Mouse (Mus musculus) left cerebral cortex, postnatal 36 days (tissue): ENCODE results near the gene Ak7. TPM values are rescaled to one million over a fixed set of nuclear protein-coding genes. Genes with fewer than 3 reads are reported as not detected.

Experiments used
- DNase-seq, 2 experiments: peaks; one replicate each; pipeline ENCODE4 v3.0.0; 2021 to 2022; ENCODE audit warnings: low spot score in 2 of 2, mixed read lengths in 1 of 2
- intact Hi-C: fragments of 180-260 bp; cut with DNase I; formaldehyde crosslinking; loops from one replicate; pipeline ENCODE4 v1.15.1; 2025
- total RNA-seq, 2 experiments: library from RNA; stranded (reverse); gene quantifications; 2 replicates each; pipeline ENCODE4 v1.2.3; 2021

The Ak7 gene
- total RNA-seq, 2 experiments from 2014 or later, result 0.41 to 0.62 TPM

GRCm38 (mm10) chr12:105774871-105775270 lies 69.1 kb downstream of the Ak7 start:
- intact Hi-C loops, result no loop called here
- no peak for DNase-seq

DNA sequence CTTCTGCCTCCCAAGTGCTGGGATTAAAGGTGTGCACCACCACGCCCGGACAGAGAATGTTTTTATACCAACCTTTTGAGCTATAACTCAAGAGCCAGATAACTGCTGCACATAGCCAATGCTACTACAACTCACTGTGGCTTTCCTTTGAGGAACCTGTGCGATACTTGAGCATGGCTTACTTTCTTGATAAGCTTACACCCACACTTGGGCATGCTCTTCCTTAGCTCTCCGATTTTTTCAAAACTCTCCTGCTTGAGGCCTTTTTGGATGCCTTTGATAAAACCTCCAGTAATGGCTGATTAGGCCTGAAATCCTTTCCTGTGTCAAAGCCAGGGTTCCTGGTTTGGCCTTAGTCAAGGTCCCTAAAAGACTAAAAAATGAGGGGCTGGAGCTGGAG lies 71.9 kb downstream of the Ak7 start:
- intact Hi-C loops, result no loop called here
- no peak for DNase-seq

DNA sequence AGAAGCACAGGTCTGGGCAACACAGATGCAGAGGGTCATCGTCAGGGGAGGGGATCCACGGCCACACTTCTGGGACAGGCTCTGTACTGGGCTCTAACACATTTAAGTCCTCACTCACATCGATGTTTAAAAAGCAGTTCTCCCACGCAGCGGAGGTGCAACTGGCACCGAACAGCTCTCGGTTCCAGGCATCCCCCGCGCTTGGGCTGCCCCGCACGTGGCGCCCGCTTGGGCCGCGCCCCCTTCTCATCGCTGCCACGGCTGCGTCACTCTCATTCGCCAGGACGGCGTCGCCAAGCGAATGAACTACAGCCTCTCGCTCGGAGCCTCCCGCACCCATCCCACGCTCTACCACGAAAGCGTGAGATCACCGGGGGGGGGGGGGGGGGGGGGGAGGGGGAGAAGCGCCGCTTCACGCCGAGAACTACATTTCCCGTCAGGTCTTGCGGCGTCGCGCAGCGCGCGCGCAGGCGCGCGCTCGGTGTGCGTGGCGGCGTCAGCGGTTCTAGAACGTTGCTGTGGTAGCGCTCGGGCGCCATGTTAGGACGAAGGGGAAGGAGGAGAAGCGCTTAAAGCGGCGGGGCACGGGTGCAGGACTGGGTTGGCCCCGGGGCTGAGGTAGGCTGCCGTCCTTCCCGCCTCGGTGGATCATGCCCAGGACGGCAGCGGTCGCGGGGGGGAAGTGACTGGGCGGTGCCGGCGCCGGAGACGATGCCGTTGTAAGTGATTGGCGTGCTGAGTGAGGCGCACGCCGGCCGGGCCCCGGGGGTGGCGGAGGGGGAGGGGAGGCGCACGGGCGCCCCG lies 78.6 kb downstream of the Ak7 start, which contains the start of gene Papola:
Gene Papola (plus strand): TSS at position 499 of the 804 bp plus-strand sequence.
- peak; percentile 89 to 90 for DNase-seq
- intact Hi-C loops, result loop anchor here (5.0 kb wide), 1 partner anchor 97 kb away; the partner anchor contains the start of gene Atg2b

DNA sequence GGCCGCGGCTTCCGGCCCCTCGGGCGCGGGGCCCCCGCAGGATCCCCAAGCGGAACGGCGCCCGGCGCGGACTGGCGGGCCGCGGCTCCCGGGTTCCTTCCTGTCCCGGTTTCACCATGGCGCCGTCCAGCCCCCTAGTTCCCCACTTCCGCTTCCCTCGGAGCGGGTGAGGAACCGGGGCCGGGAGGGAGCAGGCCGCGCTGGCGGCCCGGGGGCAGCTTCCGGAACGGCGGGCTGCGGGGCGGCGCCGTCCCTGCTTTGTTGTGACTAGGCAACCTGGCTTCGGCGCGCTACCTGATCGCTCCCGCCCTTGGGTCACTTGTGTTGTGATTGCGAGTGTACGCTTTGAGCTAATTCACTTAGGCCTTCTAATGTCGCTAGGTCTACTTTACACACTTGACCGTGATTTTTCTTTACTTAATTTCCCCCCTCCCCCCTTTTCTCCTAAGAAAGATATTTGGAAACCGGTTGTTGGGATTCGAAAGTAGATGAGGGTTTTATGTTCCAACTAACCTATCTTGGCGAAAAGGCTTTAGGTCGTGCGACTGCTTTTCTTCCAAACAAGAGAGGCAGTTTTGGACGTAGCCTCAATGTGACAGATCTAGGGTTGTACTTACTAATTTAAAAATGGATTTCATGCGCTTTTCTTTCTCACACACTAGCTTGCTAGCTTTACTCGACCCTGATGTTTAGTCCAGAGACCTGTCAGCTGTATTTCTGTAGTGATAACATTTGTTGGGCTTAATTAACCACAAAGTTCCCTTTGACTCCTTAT lies 79.4 kb downstream of the Ak7 start:
- intact Hi-C loops, result loop anchor here (5.0 kb wide), 1 partner anchor 98 kb away; the partner anchor contains the start of gene Atg2b
- peak in 1 of 2 experiments; percentile 80 for DNase-seq

DNA sequence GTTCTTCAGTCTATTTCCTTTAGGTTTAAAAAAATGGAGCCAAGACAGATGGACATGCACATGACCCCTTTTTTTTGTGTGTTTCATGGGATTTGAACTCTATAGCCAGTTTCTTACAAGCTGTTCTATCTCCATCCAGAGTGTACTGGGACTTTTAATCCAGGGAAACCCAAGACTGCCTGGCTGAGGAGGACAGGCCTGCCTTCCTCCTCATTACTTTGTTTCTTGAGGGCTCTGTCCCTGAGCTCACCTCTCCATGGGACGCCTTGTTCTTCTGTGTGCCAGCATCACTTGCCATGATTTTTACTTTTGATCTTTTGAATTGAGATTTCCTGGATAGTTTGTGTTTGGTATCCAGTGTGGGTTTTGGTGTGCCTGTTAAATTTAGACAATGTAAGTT lies 80.3 kb downstream of the Ak7 start:
- intact Hi-C loops, result no loop called here
- DNase-seq, result no peak

GRCm38 (mm10) chr12:105787626-105788025 lies 81.8 kb downstream of the Ak7 start:
- DNase-seq, result no peak
- intact Hi-C loops, result no loop called here

GRCm38 (mm10) chr12:105789885-105790284 lies 84.1 kb downstream of the Ak7 start:
- intact Hi-C loops, result no loop called here
- DNase-seq, result no peak

GRCm38 (mm10) chr12:105794896-105795295 lies 89.1 kb downstream of the Ak7 start:
- no peak for DNase-seq

GRCm38 (mm10) chr12:105798001-105798400 lies 92.2 kb downstream of the Ak7 start:
- intact Hi-C loops, result no loop called here
- DNase-seq, result no peak

More at GRCm38 (mm10) chr12:105794896-105795295, 89.1 kb downstream of the Ak7 start:
- intact Hi-C loops, result no loop called here

GRCm38 (mm10) chr12:105805790-105806189 lies 100.0 kb downstream of the Ak7 start:
- intact Hi-C loops, result no loop called here
- no peak for DNase-seq

GRCm38 (mm10) chr12:105806205-105806604 lies 100.4 kb downstream of the Ak7 start:
- DNase-seq, result no peak
- intact Hi-C loops, result no loop called here

DNA sequence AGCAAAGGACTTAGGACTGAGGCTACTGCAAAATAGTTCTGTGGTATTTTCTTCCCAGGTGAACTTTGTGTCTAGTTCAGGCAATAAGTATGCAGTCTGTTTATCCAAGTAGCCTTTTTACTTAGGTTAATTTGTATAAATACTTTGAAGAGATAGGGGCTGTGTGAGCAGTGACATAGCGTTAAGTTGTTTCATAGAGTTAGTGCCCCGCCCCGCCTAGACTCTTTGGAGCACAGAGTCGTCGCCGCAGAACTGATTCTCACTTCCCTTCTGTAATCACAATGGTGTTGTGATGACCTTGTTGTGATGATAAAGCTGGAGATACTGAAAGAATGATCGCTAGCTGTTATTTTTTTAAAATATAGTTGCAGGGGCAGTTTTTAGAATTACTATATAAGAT lies 101.6 kb downstream of the Ak7 start:
- DNase-seq, result no peak

DNA sequence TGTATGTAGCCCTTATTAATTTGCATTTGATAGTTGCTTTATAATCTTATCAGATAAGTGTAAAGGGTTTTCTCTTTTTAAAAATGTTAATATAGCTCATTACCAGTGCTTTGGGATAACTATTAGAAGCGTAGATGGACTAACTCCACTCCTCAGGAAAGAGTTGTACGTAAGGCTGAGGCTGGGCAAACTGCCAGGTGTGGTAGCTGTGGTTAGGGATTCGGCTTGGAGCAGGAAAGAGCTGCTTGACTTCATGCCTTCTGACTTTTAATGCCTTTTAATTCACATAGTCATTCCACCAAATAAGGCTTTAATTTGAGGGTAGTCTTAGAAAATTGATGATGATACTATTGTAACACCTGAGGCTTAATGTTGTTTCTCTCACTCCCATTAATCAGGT lies 103.2 kb downstream of the Ak7 start:
- intact Hi-C loops, result no loop called here
- no peak for DNase-seq

More for the DNA sequence above, 101.6 kb downstream of the Ak7 start:
- intact Hi-C loops, result no loop called here

- intact Hi-C loops, result no loop called here
These were observed 104.8 kb downstream of the Ak7 start for GRCm38 (mm10) chr12:105810608-105811007.

DNA sequence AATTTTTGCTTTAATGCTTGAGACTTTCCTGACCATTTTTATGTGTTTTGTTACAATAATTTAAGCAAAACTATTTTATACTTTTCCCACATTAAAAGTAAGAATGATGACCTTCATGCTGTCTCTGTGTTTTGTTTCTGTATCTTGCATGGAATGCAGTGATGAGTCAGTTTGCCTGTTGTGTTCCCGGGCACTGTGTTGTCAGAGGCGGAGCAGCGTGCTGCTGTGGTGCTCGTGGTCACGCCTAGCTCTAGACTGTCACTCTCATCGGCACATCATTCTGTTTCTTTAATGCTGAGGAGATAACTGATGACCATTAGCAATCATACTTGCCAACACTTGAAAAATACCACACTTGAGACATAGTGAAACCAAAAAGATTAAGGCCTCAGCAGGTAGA lies 108.2 kb downstream of the Ak7 start:
- intact Hi-C loops, result no loop called here
- no peak for DNase-seq

More at GRCm38 (mm10) chr12:105810608-105811007, 104.8 kb downstream of the Ak7 start:
- DNase-seq, result no peak

GRCm38 (mm10) chr12:105823472-105823871 lies 117.7 kb downstream of the Ak7 start:
- DNase-seq, result no peak
- intact Hi-C loops, result no loop called here

GRCm38 (mm10) chr12:105824743-105825142 lies 119.0 kb downstream of the Ak7 start:
- DNase-seq, result no peak
- intact Hi-C loops, result no loop called here

- DNase-seq, result no peak
- intact Hi-C loops, result no loop called here
These were observed 119.5 kb downstream of the Ak7 start for GRCm38 (mm10) chr12:105825266-105825665.
